Mouse (Mus musculus) layer of hippocampus, adult 8-10 months (tissue): ENCODE measurements around the gene Nlgn3. TPM values are rescaled to one million over a fixed set of nuclear protein-coding genes. Genes with fewer than 3 reads are reported as not detected.

Experiments
- DNase-seq, 2 experiments: peaks; one replicate each; pipeline ENCODE4 v3.0.0; 2022; ENCODE audit warnings: low spot score in 2 of 2
- total RNA-seq, 4 experiments: library from RNA; stranded (reverse); gene quantifications; 2 replicates each; pipeline ENCODE4 v1.2.4; 2022

The Nlgn3 gene
- 100 to 1,000 TPM; 164 to 172 (median 167) TPM for total RNA-seq

- DNase-seq: peak in 1 of 2 experiments; percentile 39
Measured at GRCm38 (mm10) chrX:101299055-101299454, at the start of gene Nlgn3. Nlgn3 (plus strand) TSS chrX:101299168.

DNA sequence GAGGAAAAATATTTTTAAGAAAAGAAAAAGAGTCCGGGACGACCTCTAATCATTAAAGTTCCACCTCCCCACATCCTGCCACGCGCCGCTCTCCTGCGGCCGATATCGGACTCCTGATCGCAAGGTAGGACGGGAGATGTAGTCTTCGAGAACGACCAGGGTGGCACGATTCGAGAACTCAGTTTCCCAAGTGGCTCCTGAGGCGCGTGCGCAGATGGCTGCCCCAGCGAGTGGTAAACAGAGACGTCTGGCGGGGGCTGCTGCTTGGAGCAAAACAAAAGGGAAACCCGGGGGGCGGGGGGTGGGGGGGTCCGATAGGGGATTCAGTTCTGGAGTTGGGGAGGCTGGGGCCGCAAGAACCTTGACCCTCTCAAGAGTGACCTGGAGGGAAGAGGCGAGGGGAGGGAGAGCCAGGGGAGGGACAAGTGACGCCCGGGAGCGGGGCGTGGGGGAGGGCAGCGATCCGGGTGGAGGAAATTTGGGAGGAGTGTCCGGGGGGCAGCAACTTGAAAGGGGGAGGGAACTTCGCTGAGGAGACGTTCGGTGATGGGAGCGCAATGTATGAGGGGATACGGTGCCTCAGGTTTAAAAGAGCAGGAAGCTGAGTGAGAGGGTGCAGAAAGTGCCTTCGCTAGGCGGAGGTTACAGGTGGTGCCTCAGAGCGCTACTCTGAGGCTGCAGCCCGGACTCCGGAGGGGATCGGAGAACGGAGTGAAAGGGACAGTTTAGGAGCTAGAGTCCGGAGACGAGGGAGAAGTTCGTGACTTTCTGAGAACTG lies 44.8 kb upstream of the Nlgn3 start, which contains the start of gene Foxo4:
TSS of gene Foxo4 (plus strand) at position 577 of the 778 bp plus-strand sequence.
- DNase-seq: peak; percentile 82 to 83

GRCm38 (mm10) chrX:101254740-101255139 lies 44.2 kb upstream of the Nlgn3 start:
- DNase-seq: no peak

DNA sequence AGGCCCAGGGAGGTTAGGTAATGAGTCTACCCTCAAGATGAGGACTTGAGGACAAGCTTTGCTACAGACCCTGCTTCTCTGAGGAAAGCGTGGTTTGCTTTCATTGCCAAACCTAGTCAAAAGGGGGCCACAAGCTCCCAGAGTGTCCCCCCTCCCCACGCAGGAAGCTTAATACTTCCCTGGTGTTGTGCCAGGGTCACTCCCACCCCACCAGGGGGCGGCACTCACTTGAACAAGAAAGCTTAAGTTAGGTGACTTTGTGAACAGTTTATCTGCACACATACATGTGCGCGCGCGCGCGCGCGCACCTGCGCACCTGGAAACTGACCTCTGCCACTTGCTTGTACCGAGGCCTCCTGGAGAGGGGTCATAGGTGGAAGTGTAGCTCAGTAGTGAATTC lies 42.4 kb upstream of the Nlgn3 start:
- DNase-seq: no peak

DNA sequence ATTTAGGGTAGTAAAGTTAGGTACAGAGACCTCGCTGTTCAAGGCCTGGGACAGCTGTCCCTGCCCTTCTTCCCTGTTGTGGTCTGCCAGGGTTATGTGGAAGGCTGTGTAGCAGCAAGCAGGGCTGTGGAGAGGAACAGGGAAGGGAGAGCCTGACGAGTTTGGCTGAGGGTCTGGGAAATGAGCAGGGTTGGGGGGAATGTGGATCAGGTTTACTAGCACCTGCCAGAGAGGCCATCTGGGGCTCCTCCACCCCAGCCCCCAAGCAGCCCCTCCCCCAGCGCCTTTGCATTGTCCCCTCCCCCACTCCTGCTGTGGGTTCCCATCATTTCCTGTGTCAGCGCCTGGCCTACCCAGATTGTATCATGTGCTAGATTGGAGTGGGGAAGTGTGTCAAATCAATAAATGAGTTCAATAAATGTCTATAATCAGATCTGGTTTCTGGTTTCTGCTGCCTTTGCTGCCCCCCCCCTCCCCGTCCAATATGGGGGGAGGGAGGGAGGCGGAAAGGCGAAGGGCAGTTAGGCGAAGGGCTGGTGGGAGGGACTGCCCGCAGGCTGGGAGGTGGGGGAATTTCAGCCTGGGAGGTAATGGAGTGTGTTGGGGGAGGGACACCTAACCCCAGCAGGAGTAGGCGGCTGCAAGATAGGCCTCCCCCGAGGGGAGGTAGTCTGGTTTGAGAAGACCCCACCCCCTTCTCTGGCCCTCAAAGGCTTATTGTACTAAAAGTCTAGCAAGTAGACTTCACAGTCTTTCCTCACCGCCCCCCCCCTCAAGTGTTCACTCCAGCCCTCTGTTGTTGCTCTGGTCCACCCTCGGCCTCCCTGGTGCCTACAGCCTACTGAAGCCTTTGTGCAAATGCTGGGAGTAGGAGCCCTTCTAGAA lies 38.3 kb upstream of the Nlgn3 start:
- no peak for DNase-seq

DNA sequence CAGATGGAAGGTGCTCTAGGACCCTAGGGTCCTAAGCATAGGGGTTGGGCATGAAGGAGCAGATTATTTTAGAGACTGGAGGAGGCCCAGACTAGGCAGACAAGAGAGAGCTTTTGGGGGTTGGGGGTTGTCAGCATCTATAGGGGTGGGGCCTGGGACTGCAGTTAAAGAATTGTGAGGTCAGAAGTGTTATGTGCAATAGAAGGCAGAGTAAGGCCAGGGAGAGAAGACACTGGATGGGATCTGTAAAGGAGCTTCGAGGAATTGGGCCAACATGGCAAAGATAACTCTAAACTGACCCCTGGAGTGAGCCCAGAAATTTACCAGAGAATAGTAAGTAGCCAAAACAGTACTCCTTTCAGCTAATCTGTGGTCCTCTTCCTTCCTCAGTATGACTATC lies 35.1 kb upstream of the Nlgn3 start, which contains the start of gene Gm614:
TSS of gene Gm614 (minus strand) at position 101 of the 400 bp plus-strand sequence.
- DNase-seq: no peak

GRCm38 (mm10) chrX:101266631-101267030 lies 32.3 kb upstream of the Nlgn3 start:
- no peak for DNase-seq

GRCm38 (mm10) chrX:101268025-101268754 lies 30.8 kb upstream of the Nlgn3 start, which contains the start of gene Il2rg:
Il2rg (minus strand) TSS chrX:101268255.
- DNase-seq: no peak

- no peak for DNase-seq
Measured at GRCm38 (mm10) chrX:101268755-101269124, 30.2 kb upstream of the Nlgn3 start, which contains the start of gene Gm20489. Gm20489 (minus strand) TSS chrX:101269023.

- no peak for DNase-seq
Measured at GRCm38 (mm10) chrX:101273410-101273809, 25.6 kb upstream of the Nlgn3 start.

DNA sequence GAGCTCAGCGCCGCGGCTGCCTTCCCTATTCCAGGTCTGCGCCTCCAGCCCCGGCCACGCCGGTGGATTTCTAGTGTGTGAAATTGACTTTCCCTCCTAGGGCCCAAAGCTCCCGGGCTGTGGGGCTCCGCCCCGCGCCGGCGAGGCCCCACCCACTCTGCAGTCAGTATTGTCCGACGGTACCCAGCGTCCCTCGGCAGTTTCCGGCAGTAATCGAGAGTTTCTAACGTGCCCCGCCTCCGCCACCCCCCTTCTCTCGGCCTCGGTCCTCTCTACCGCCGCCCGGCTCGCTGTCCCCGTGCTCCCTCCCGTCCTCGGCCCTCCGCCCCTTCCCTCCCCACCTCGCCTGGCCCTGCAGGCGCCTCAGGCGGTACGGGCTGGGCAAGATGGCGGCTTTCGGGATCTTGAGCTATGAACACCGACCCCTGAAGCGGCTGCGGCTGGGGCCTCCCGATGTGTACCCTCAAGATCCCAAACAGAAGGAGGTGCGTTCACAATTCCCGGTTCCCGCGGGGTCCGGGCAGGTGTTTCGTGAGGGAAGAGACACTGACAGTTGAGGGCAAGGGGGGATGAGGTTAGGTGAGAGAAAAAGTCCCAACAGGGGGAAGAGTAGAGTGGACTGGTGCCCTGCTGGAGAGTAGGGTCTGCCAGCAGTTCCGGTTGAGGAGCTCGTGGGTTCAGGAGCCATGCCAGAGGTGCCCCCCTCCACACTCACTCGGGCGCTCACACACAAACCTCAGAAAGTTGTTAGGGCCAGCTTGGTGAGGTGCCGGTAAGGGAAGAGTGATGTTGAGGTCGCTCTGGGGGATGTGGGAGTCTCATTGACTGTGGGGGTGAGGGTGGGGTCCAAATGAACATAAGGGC lies 24.9 kb upstream of the Nlgn3 start, which contains the start of gene Med12:
TSS of gene Med12 (plus strand) at position 156 of the 864 bp plus-strand sequence.
- peak; percentile 75 to 77 for DNase-seq

- DNase-seq: no peak
Measured at GRCm38 (mm10) chrX:101282813-101283212, 16.2 kb upstream of the Nlgn3 start.

DNA sequence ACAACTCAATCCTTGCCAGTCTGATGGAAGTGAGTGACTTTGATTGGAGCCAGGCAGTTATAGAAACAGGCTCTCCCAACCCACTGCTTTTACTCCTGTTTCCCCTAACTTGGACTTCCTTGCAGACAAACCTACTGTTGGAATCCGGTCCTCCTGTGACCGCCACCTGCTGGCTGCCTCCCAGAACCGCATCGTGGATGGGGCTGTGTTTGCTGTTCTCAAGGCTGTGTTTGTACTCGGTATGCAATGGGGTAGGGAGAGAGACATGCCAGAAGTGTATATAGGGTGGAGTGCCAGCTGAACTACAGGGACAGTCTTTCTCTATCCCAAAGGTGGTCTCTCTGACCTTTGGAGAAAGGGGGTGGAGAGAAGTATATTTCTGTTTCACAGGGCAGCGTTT lies 13.4 kb upstream of the Nlgn3 start:
- DNase-seq: no peak

DNA sequence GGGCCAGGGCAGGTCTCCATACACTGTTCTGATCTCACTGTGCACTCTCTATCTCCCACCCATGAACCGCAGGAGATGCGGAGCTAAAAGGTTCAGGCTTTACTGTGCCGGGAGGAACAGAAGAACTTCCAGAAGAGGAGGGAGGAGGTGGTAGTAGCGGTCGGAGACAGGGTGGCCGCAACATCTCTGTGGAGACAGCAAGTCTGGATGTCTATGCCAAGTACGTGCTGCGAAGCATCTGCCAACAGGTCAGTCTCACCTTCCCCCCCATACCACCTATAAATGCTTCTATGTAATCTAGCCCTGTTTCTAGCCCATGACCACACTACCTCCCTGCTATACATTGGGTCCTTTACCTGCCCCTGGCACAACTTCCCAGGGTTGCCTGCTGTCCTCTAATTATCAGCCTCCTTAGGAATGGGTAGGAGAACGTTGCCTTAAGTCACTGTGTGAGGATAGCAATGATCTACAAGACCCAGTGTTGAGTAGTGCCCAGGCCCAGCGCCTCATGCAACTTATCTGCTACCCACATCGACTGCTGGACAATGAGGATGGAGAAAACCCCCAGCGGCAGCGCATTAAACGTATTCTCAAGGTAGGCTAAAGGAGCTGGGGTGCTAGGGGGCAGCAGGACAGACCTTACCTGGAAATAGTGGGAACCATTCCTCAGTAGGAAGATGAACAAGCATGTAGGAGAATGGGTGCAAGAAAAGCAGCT lies 12.9 kb upstream of the Nlgn3 start:
- DNase-seq: no peak

DNA sequence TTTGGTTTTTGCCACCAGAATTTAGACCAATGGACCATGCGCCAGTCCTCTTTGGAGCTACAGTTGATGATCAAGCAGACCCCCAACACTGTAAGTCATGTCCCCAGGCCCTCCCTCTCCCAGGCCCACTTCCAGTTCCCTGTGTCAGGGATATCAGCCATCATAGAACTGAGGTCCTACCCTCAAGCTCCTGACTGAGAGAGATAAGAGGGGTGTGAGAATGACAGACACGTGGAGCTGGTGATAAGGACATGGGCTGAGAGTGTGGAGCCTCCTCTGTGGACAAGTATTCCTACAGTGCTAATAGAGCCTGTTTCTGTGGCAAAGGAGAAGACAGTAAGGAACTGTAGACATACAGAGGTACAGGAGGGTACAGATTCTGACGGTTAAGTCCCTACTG lies 11.4 kb upstream of the Nlgn3 start:
- no peak for DNase-seq

- no peak for DNase-seq
Measured at GRCm38 (mm10) chrX:101288432-101288831, 10.5 kb upstream of the Nlgn3 start.

DNA sequence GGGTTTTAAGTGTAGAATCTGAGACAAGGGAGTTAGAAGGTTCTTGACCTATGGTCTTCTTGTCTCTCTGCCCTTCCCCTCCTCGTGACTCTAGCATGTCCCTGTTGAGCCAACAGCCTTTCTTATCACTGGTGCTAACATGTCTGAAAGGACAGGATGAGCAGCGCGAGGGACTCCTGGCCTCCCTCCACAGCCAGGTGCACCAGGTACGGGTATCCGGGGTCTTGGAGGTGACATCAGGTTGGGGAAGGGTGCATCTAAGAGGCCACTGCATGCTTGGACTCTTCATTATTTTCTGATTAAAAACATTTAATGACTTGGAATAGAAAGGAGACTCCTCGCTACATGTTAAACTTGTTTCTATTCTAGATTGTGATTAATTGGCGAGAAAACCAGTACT lies 9.9 kb upstream of the Nlgn3 start:
- DNase-seq: no peak

DNA sequence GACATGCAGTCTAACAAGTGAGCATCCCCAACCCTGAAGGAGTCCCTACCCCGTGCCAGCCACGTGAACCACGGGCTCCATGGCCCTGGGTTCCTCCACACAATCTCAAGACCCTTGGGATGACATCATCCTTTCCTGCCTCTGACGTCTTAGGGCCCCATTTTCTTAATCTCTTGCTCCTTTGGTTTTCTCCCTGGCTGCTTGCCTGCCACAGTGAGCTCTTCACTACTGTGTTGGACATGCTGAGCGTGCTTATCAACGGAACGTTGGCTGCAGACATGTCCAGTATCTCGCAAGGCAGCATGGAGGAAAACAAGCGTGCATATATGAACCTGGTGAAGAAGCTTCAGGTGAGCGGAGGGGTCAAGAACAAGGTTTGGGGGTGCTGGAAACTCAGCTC lies 8.9 kb upstream of the Nlgn3 start:
- DNase-seq: no peak
